Mouse (Mus musculus): ENCODE results near the gene Il17c.
A peak's percentile ranks its signal among the peaks of the same experiment; 100 is the strongest.

Il17c gene

DNA sequence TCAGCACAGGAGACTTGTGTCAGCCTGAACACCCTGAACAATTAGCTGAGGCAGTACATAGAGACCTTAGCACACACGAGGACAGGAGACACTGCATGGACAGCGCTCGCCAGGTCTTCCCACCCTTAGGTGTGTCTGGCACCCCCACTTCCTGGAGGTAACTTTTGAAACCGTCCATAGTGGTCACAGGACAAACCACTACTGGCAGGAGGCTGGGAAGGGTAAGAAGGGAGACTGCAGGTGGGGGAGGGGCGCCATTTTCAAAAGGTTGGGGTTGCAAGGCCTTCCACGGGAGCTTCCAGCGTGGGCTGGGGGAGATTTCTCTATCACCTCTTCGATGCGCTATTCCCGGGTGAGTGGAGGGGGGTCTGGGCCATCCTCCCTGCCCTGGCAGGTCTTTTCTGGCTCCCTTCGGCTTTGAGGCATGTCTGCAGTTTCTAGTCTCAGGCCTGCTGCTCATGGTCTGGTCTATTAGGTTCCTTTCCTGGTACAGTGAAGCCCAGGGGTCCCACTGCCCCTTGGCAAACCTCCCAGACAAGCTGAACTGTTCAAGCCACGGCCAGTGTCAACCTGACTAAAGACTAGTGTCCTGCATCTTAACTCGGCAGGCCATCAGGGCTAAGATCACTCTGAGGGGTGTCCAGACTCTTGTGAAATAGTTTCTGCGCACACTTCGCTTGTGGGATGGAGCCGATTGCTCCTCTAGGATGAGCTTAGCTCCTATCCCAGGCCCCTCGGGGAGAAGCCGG is 10.0 kb downstream of the Il17c start:
- peak; percentile 30 for DNase-seq

GRCm38 (mm10) chr8:122432443-122433268 is 10.8 kb downstream of the Il17c start, which contains the start of gene Cyba:
Gene Cyba, minus strand, starts transcription at chr8:122432930.
- DNase-seq: peak; percentile 38

GRCm38 (mm10) chr8:122433269-122433905 is 11.6 kb downstream of the Il17c start:
- DNase-seq: no peak

- DNase-seq: no peak
Observed at GRCm38 (mm10) chr8:122435375-122435774, 13.6 kb downstream of the Il17c start.

- DNase-seq: no peak
Observed at GRCm38 (mm10) chr8:122436146-122436545, 14.3 kb downstream of the Il17c start.

GRCm38 (mm10) chr8:122436586-122437125 is 14.8 kb downstream of the Il17c start:
- no peak for DNase-seq

- DNase-seq: no peak
Observed at GRCm38 (mm10) chr8:122437708-122438331, 16.0 kb downstream of the Il17c start.

- DNase-seq: no peak
Observed at GRCm38 (mm10) chr8:122439336-122439735, 17.5 kb downstream of the Il17c start.

- no peak for DNase-seq
Observed at GRCm38 (mm10) chr8:122441326-122441725, 19.5 kb downstream of the Il17c start.

GRCm38 (mm10) chr8:122442356-122442755 is 20.5 kb downstream of the Il17c start:
- DNase-seq: no peak

DNA sequence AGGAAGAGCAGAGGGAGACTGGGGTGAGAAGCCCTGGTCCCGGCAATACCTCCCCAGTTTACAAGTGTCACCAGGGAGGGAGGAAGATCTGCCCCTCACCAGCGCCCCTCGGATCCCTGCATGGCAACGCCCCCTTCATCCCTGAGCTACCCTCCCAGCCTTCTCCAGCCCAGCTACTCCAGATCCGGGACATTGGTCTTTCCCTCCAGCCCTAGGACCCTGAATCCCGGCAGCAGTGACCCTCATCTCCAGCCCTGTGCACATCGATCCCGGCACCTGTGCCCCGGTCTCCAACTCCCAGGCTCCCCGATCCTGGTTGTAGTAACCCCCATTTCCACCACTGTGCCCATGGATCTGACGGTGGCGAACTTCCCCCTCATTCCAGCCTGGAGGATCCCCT is 21.0 kb downstream of the Il17c start:
- DNase-seq: no peak

GRCm38 (mm10) chr8:122443262-122444006 is 21.6 kb downstream of the Il17c start, which contains the start of gene Mvd:
Gene Mvd, minus strand, starts transcription at chr8:122443422.
- peak; percentile 96 for DNase-seq

- DNase-seq: peak; percentile 84
Observed at GRCm38 (mm10) chr8:122444058-122444748, 22.4 kb downstream of the Il17c start.

DNA sequence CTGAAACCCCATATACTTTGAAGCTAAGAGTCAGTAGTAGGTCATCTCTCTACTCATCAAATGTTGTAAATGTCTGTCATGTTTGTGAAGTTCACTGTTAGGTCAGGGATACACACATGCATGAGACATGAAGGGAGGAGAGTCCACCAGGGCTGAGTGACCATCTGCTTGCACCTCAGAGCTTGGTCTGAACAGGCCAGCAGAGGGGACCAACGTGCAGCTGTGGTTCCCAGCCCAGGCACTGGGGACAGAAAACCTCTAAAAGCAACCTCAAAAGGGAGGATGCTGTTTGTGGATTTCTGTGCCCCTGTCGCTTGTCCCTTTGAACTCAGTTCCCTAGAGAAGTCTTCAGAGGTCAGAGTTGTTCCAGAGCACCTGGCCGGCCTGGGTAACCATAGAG is 23.4 kb downstream of the Il17c start:
- DNase-seq: no peak

GRCm38 (mm10) chr8:122451161-122451703 is 29.4 kb downstream of the Il17c start:
- DNase-seq: no peak

DNA sequence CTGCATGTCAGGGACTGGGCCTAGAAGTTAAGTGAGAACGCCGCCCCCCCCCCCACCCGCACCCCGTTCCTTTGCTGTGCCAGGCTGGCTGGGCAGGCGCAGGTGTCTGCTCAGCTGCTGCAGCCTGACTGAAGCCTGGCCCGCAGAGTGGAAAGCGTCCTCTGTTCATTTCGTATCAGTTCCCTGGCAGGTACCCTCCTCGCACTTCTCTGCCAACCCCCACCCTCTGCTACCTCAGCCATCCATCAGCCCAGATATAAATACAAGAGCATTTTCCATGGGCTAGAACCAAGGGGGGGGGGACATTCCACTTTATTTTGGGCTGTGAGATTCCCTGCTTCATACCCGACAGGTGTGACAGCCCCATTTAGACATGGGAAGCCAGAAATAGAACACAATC is 30.3 kb downstream of the Il17c start:
- no peak for DNase-seq

DNA sequence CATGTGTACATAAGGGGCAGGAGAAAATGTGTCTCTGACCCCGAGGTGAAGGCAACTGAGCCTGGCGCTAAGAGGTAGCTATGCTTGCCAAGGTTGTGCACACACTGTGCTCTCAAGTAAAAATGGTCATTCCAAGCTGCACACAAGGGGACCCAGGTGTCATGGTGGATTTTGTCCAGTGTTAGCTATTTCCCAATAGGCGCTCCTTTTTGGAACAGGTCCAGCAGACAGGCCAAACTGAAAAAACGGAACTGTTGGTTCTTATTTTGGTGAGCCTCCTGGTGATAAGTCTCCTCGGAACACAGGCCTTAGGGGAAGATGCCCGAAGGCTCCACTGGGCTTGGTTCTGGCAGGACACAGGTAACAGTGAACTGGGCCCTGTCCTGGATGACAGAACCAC is 32.6 kb downstream of the Il17c start:
- no peak for DNase-seq

DNA sequence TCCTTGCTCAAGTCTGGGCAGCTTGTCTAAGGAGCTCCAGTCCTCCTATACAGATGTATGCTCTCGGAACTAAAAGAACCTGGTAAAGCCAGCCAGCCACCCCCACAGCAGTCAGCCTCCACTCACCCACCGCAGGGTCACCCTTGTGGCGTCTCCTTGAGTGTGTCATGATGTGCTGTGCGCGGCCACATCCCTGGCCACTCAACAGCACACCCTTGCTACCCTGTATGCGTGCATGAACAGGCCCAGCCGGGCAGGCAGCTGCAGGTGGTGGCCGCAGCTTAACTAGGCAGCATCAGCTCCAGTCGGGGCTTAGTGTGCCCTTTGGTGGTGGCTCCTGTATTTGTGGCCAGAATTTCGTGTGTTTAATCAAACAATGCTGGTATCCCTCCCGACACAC is 35.4 kb downstream of the Il17c start:
- DNase-seq: no peak

DNA sequence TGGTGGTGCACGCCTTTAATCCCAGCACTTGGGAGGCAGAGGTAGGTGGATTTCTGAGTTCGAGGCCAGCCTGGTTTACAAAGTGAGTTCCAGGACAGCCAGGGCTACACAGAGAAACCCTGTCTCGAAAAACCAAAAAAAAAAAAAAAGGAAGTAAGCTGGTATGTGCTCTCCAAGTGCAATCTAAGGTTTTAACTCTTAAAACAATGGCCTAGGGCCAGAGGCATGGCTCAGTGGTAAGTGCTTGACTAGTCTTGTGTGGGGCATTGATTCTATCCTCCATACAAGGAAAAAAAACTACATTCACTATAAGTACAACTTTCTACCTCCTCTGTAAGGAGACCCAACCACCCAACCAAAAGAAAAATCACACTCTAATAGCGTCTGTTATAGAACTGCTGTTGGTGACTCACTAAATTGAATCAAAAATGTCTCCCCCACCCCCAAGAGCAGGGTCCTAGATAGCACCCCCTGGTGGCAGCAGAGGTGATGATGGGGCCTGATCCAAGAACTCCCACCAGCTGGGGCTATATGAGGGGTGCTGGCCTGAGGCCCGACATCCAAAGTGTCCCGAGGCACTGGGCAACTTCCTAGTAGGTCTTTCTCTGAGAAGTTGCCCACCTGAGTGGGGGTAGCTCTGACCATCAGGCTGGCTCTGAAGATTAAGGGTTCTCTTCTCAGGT is 37.5 kb downstream of the Il17c start:
- peak; percentile 40 for DNase-seq

DNA sequence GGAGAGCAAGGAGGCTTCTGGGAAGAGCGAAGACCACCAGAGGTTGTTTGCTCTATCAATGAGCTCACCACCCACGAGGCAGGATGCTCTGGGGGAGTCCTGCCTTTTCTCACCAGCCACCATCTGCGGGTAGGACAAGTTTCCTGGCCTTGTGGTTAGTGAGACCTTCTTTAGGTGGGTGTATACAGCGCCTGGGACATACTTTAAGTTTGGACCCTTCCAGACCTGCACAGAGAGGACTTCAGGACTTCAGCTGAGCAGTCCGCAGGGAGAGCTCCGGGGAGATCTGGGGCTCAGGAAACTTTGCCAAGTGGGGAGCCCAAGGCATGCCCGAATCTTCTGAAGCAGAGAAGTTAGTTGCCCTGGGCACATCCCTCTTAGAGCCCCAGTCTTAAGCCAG is 38.2 kb downstream of the Il17c start:
- no peak for DNase-seq
